Mouse (Mus musculus) spleen, adult 10 weeks (tissue): Measurements from ENCODE around the gene Tomm20l. TPM values are rescaled to one million over a fixed set of nuclear protein-coding genes. Genes with fewer than 3 reads are reported as not detected.

ENCODE experiments used
- polyA plus RNA-seq: library from polyadenylated mRNA; stranded (reverse); fragments of 350-450 nt; fragmentation: Illumina TruSeq; extraction: RNeasy Lipid Tissue Mini Kit (QIAGEN cat#74804); gene quantifications from one replicate; pipeline ENCODE4 v1.2.3, GENCODE M21; 2015; ENCODE audit warnings: low replicate concordance; ENCODE audit not compliant: insufficient read depth

Tomm20l gene
- polyA plus RNA-seq, result not detected

GRCm38 (mm10) chr12:71111331-71111730 is at the start of gene Tomm20l:
TSS of gene Tomm20l (plus strand) at chr12:71111428.

GRCm38 (mm10) chr12:71136130-71136973 is 25.1 kb downstream of the Tomm20l start, which contains the start of the genes Timm9 and 2700049A03Rik:
TSS of gene Timm9 (minus strand) at chr12:71136684.
TSS of gene 2700049A03Rik (plus strand) at chr12:71136848.

Other genes starting within 250 kb of the Tomm20l start
- 160 TPM for gene Actr10, start 173.6 kb upstream of the Tomm20l start, polyA plus RNA-seq
- 358 TPM for gene Psma3, start 136.8 kb upstream of the Tomm20l start, polyA plus RNA-seq
- 73.7 TPM for gene Arid4a, start 95.4 kb upstream of the Tomm20l start, polyA plus RNA-seq
- 59.1 TPM for gene Timm9, start 25.3 kb downstream of the Tomm20l start, polyA plus RNA-seq
- 7.2 TPM for gene 2700049A03Rik, start 25.4 kb downstream of the Tomm20l start, polyA plus RNA-seq
- gene Dact1, start 198.5 kb downstream of the Tomm20l start, polyA plus RNA-seq, result 12.3 TPM